Mouse (Mus musculus): Measurements from ENCODE around the gene Icam2. TPM values are rescaled to one million over a fixed set of nuclear protein-coding genes. Genes with fewer than 3 reads are reported as not detected.
"Not testable (repeated sequence)": the region's sequence is repeated elsewhere in the genome, so short reads cannot be mapped to it uniquely, and the experiment has no call there.

The Icam2 gene
- total and polyA plus RNA-seq, 3 experiments, result 22.0 to 46.8 (median 22.4) TPM

DNA sequence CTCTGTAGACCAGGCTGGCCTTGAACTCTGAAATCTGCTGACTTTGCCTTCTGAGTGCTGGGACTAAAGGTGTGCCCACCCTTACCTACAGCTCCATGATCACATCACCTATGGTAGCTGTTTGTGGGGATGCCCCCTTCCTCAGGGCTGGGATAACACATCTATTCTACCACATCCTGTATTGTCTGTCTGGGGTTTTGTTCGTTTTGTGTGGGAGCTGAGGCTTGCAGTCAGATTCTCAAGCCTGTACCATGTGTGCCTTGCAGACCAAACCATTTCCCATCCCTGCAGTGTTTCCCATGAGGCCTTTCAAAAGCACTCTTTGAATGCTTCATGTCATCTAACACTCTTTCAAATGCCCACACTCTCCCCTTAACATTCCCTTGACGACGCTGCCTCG, 35.9 kb downstream of the Icam2 start:
- Histone ChIP-seq H3K4me1 (ENCODE audit: control insufficient read depth, insufficient read depth, low read length) (peaks cover 4% of the 10 kb centered on the region; the same call in 1 of the 2 replicates), H3K79me2 (replicated peaks; ENCODE audit: control insufficient read depth, insufficient read depth, low read length) (no peaks in the 10 kb centered on the region), H3K9ac (ENCODE audit: low read depth, low read length) (no peak overlapping the region), H3K27me3 (ENCODE audit: control insufficient read depth, insufficient read depth, low read length) (no peaks in the 10 kb centered on the region), H3K36me3 (ENCODE audit: control insufficient read depth, insufficient read depth, low read length) (no peaks in the 10 kb centered on the region), H3K27ac (no peak overlapping the region), H3K4me3 (no peak overlapping the region)
- WGBS, result 71% methylated on average over 4 of the region's 4 CpGs
- DNase-seq, result no peak
- intact Hi-C loops (cut with DNase I), result no loop called here
- TF ChIP-seq CTCF (IDR thresholded peaks at IDR 0.05), result no peak

DNA sequence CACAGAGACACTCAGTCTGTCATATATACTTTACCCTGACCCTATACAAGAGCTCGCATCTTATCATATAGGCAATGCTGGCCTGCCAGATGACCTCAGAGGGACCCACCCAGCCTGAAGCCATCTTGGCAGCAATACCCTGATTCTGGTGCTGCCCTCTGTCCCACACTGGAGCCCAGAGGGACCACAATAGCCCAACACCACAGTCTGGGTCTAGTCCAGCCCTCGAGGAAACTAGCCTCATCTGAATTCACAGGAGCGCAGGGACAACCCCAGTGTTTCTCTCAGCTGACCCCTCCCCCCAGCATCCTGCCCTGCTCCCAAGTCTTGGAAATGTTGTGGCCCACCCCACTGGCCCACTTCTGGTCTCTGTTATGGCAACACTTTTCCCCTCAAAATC, 36.6 kb downstream of the Icam2 start:
- Histone ChIP-seq H3K27ac (no peak overlapping the region), H3K79me2 (replicated peaks; ENCODE audit: control insufficient read depth, insufficient read depth, low read length) (no peaks in the 10 kb centered on the region), H3K4me1 (ENCODE audit: control insufficient read depth, insufficient read depth, low read length) (peaks cover 4% of the 10 kb centered on the region; the same call in 1 of the 2 replicates), H3K27me3 (ENCODE audit: control insufficient read depth, insufficient read depth, low read length) (no peaks in the 10 kb centered on the region), H3K9ac (ENCODE audit: low read depth, low read length) (no peak overlapping the region), H3K36me3 (ENCODE audit: control insufficient read depth, insufficient read depth, low read length) (no peaks in the 10 kb centered on the region), H3K4me3 (no peak overlapping the region)
- 72% methylated on average over 3 of the region's 3 CpGs for WGBS
- DNase-seq, result no peak
- TF ChIP-seq POLR2A (IDR thresholded peaks at IDR 0.05; ENCODE audit: insufficient read depth, low read depth, low read length), result no peak
- no peak for TF ChIP-seq EP300 (IDR thresholded peaks at IDR 0.05; ENCODE audit: insufficient read depth, low read depth, low read length)
- no peak for TF ChIP-seq CTCF (IDR thresholded peaks at IDR 0.05)
- intact Hi-C loops (cut with DNase I), result no loop called here

DNA sequence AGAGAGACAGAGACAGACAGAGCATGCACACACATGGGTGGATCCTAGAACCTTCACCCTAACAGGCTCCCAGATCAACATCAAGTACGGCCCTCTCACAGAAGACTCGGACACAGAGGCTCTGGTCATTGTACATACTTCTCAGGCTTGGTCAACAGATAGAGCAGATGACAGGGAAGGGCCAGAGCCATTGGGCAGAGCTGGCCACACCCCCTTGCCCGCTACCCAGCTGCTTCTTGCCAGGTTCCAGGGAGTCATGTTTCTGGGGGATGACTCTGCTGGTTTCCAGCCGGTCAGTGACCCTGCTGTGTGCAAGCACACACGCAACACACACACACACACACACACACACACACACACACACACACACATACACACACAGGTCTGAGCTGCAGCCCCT, 37.0 kb downstream of the Icam2 start:
- 84% methylated on average over 5 of the region's 5 CpGs for WGBS
- TF ChIP-seq EP300 (IDR thresholded peaks at IDR 0.05; ENCODE audit: insufficient read depth, low read depth, low read length), result no peak
- no peak for TF ChIP-seq POLR2A (IDR thresholded peaks at IDR 0.05; ENCODE audit: insufficient read depth, low read depth, low read length)
- no peak for TF ChIP-seq CTCF (IDR thresholded peaks at IDR 0.05)
- intact Hi-C loops (cut with DNase I), result no loop called here

DNA sequence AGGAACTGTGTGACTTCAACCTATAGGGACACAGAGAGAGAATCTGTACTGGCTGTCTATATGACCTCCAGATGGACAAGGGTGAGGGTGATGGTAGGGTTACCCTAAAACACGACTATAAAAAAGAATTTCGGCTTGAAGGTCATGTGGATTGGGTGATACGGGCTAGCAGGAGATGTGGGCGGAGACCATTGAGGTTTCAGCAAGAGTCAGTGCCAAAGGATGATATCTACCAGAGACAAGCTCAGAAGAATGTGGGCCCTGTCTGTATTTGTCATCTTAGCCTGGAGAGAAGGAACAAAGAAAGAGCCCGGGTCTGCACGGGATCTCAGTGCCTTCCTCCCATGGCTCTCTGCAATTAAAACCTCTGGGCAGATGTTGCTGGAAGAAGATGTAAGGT, 38.1 kb downstream of the Icam2 start:
- no peak overlapping the region for H3K27ac ChIP-seq
- intact Hi-C loops (cut with DNase I), result no loop called here
- no peaks in the 10 kb centered on the region for H3K27me3 ChIP-seq (ENCODE audit: control insufficient read depth, insufficient read depth, low read length)
- no peaks in the 10 kb centered on the region for H3K36me3 ChIP-seq (ENCODE audit: control insufficient read depth, insufficient read depth, low read length)
- no peak for DNase-seq
- TF ChIP-seq POLR2A (IDR thresholded peaks at IDR 0.05; ENCODE audit: insufficient read depth, low read depth, low read length) (no peak), EP300 (IDR thresholded peaks at IDR 0.05; ENCODE audit: insufficient read depth, low read depth, low read length) (no peak), CTCF (IDR thresholded peaks at IDR 0.05) (no peak)
- H3K9ac ChIP-seq (ENCODE audit: low read depth, low read length), result no peak overlapping the region
- H3K79me2 ChIP-seq (replicated peaks; ENCODE audit: control insufficient read depth, insufficient read depth, low read length), result no peaks in the 10 kb centered on the region
- no peak overlapping the region for H3K4me3 ChIP-seq
- H3K4me1 ChIP-seq (ENCODE audit: control insufficient read depth, insufficient read depth, low read length), result peaks cover 2% of the 10 kb centered on the region; the same call in 1 of the 2 replicates
- 65% methylated on average over 6 of the region's 6 CpGs for WGBS

More for the DNA sequence above, 37.0 kb downstream of the Icam2 start:
- H3K79me2 ChIP-seq (replicated peaks; ENCODE audit: control insufficient read depth, insufficient read depth, low read length), result no peaks in the 10 kb centered on the region
- H3K9ac ChIP-seq (ENCODE audit: low read depth, low read length), result no peak overlapping the region
- no peak overlapping the region for H3K4me3 ChIP-seq
- DNase-seq, result no peak
- no peaks in the 10 kb centered on the region for H3K36me3 ChIP-seq (ENCODE audit: control insufficient read depth, insufficient read depth, low read length)
- peaks cover 4% of the 10 kb centered on the region; the same call in 1 of the 2 replicates for H3K4me1 ChIP-seq (ENCODE audit: control insufficient read depth, insufficient read depth, low read length)
- H3K27me3 ChIP-seq (ENCODE audit: control insufficient read depth, insufficient read depth, low read length), result no peaks in the 10 kb centered on the region
- H3K27ac ChIP-seq, result no peak overlapping the region

DNA sequence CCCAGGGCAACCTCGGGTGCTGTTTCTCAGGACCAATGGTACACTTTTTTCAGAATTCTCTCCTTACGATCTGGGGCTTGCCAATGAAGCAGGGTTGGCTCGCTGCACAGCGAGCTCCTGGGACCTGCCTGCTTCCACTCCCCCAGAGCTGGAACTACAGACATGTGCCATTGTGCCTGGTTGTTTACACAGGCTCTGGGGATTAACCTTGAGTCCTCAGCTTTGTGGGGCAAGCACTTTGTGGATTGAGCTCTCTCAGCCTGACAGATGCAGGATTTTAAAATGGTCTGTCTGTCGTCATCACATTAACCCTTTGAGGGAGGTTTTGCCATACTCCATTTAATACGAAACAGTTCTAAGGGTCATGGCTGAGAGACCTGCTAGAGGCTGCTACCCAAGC, 43.0 kb downstream of the Icam2 start:
- no peaks in the 10 kb centered on the region for H3K79me2 ChIP-seq (replicated peaks; ENCODE audit: control insufficient read depth, insufficient read depth, low read length)
- H3K4me1 ChIP-seq (ENCODE audit: control insufficient read depth, insufficient read depth, low read length), result no peaks in the 10 kb centered on the region
- H3K36me3 ChIP-seq (ENCODE audit: control insufficient read depth, insufficient read depth, low read length), result no peaks in the 10 kb centered on the region
- no peak overlapping the region for H3K27ac ChIP-seq
- DNase-seq, result no peak
- intact Hi-C loops (cut with DNase I), result no loop called here
- H3K27me3 ChIP-seq (ENCODE audit: control insufficient read depth, insufficient read depth, low read length), result no peaks in the 10 kb centered on the region
- TF ChIP-seq CTCF (IDR thresholded peaks at IDR 0.05) (no peak), EP300 (IDR thresholded peaks at IDR 0.05; ENCODE audit: insufficient read depth, low read depth, low read length) (no peak), POLR2A (IDR thresholded peaks at IDR 0.05; ENCODE audit: insufficient read depth, low read depth, low read length) (no peak)
- WGBS, result 61% methylated on average over 6 of the region's 6 CpGs
- no peak overlapping the region for H3K9ac ChIP-seq (ENCODE audit: low read depth, low read length)
- H3K4me3 ChIP-seq, result no peak overlapping the region

DNA sequence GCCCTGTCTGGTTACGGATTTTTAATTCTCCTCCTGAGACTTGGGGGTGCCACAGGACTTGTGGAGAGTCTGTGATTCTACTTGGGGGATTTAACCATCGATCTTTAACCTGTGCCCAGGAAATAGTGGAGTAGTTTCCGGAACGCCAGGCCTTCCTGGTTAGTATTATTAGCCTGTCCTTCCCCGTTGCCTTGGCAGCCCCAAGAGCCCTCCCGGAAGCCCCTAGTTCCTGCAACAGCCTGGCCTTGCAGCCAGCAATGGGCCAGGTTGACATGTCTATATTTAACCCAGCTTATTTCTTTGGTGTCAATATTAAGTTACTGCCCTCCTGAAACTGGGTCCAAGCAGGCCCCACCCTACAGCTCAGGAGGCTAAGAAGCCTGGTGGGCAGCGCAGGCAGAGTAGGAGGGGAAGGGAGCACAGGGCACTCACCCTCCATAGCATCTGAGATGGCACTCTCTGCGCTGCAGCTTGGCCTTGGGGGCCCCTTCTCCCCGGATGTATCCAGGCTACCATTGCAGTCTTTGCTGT, 46.8 kb downstream of the Icam2 start:
- Histone ChIP-seq H3K4me1 (ENCODE audit: control insufficient read depth, insufficient read depth, low read length) (no peaks in the 10 kb centered on the region), H3K79me2 (replicated peaks; ENCODE audit: control insufficient read depth, insufficient read depth, low read length) (no peaks in the 10 kb centered on the region), H3K27me3 (ENCODE audit: control insufficient read depth, insufficient read depth, low read length) (no peaks in the 10 kb centered on the region), H3K4me3 (no peak overlapping the region), H3K27ac (no peak overlapping the region), H3K36me3 (ENCODE audit: control insufficient read depth, insufficient read depth, low read length) (no peaks in the 10 kb centered on the region), H3K9ac (ENCODE audit: low read depth, low read length) (no peak overlapping the region)
- WGBS, result 49% methylated on average over 9 of the region's 9 CpGs
- intact Hi-C loops (cut with DNase I), result no loop called here
- DNase-seq, result no peak
- no peak for TF ChIP-seq POLR2A (IDR thresholded peaks at IDR 0.05; ENCODE audit: insufficient read depth, low read depth, low read length)
- no peak for TF ChIP-seq EP300 (IDR thresholded peaks at IDR 0.05; ENCODE audit: insufficient read depth, low read depth, low read length)
- TF ChIP-seq CTCF (IDR thresholded peaks at IDR 0.05), result no peak

- H3K9ac ChIP-seq (ENCODE audit: low read depth, low read length); H3K36me3 ChIP-seq (ENCODE audit: control insufficient read depth, insufficient read depth, low read length); H3K4me1 ChIP-seq (ENCODE audit: control insufficient read depth, insufficient read depth, low read length); intact Hi-C loops (cut with DNase I); DNase-seq; H3K79me2 ChIP-seq (replicated peaks; ENCODE audit: control insufficient read depth, insufficient read depth, low read length); H3K27me3 ChIP-seq (ENCODE audit: control insufficient read depth, insufficient read depth, low read length); H3K27ac ChIP-seq; H3K4me3 ChIP-seq: not testable (repeated sequence)
- WGBS, result 80% methylated on average over 4 of the region's 4 CpGs
Measured at GRCm38 (mm10) chr11:106339323-106339722, 48.6 kb downstream of the Icam2 start.
